Mouse (Mus musculus) neural tube, embryonic 14.5 days (tissue): ENCODE measurements at regions not wholly inside any gene's neighbourhood (a gene's known extent, or its start where the extent isn't known, plus 50 kb on each side); places are given as distances from the start of the nearest gene placed in this dataset.

Experiments used
- ATAC-seq: fragments of 200-750 bp; cut with Nextera tagmentation; 2 replicates; pipeline ENCODE4 v1.8.0; 2017; ENCODE audit warnings: low read depth, mild to moderate bottlenecking, moderate TSS enrichment, moderate library complexity
- H3K27ac ChIP-seq: fragments of 300-500 bp; sonication (generic); 2 replicates; pipeline ENCODE4 v1.5.1; 2014; ENCODE audit warnings: low read depth, mild to moderate bottlenecking, control low read depth, low read length, moderate library complexity, mixed read lengths
- H3K27me3 ChIP-seq: fragments of 300-500 bp; sonication (generic); 2 replicates; pipeline ENCODE4 v1.6.1; 2014; ENCODE audit warnings: low read length; ENCODE audit not compliant: control insufficient read depth, insufficient read depth
- H3K36me3 ChIP-seq: fragments of 300-500 bp; sonication (generic); 2 replicates; pipeline ENCODE4 v1.6.1; 2014; ENCODE audit warnings: low read length, mixed read lengths; ENCODE audit not compliant: control insufficient read depth, insufficient read depth
- H3K4me1 ChIP-seq: fragments of 300-500 bp; sonication (generic); 2 replicates; pipeline ENCODE4 v1.6.1; 2014; ENCODE audit warnings: low read length; ENCODE audit not compliant: control insufficient read depth, insufficient read depth
- H3K4me2 ChIP-seq: fragments of 300-500 bp; sonication (generic); 2 replicates; pipeline ENCODE4 v1.6.1; 2014; ENCODE audit warnings: mild to moderate bottlenecking, low read depth, low read length, control low read depth
- H3K4me3 ChIP-seq: fragments of 300-500 bp; sonication (generic); 2 replicates; pipeline ENCODE4 v1.5.1; 2014; ENCODE audit warnings: low read depth, low read length, control low read depth, mixed read lengths
- H3K9ac ChIP-seq: fragments of 300-500 bp; sonication (generic); replicated peaks from 2 replicates; pipeline ENCODE4 v1.6.1; 2014; ENCODE audit warnings: low read depth, mild to moderate bottlenecking, control low read depth, low read length, mixed read lengths
- H3K9me3 ChIP-seq: fragments of 300-500 bp; sonication (generic); 2 replicates; pipeline ENCODE4 v1.6.1; 2016; ENCODE audit warnings: low read length; ENCODE audit not compliant: control insufficient read depth
- WGBS: fragments of 180-500 bp; shearing (Covaris S2); extraction: QIAGEN DNeasy Blood & Tissue Kit; methylation state at CpG from one replicate; pipeline ENCODE4 v1.1.7; 2014; 5-methylcytosine and 5-hydroxymethylcytosine counted together

- H3K4me2 ChIP-seq: no peak overlapping the region
- H3K9me3 ChIP-seq: no peaks in the 10 kb centered on the region
- 65% methylated on average over 1 of the region's 1 CpGs for WGBS
- no peaks in the 10 kb centered on the region for H3K36me3 ChIP-seq
- H3K9ac ChIP-seq: no peak overlapping the region
- no peaks in the 10 kb centered on the region for H3K27me3 ChIP-seq
- no peak overlapping the region for H3K27ac ChIP-seq
- ATAC-seq: peak; percentile 61; the same call in 1 of the 2 replicates
- no peaks in the 10 kb centered on the region for H3K4me1 ChIP-seq
- H3K4me3 ChIP-seq: no peak overlapping the region
Observed at GRCm38 (mm10) chrX:15913795-15914500, 608.7 kb upstream of the Cypt1 start.
